Mouse (Mus musculus): ENCODE results near the gene Dnajc15.

GRCm38 (mm10) chr14:77776005-77776531 is 98.9 kb downstream of the Dnajc15 start:
- TF ChIP-seq CTCF (IDR thresholded peaks at IDR 0.05; ENCODE audit: borderline replicate concordance, extremely low read depth, insufficient read depth, insufficient read length) (no peak), POLR2A (IDR thresholded peaks at IDR 0.05; ENCODE audit: borderline replicate concordance, extremely low read depth, insufficient read depth, insufficient read length, poor library complexity, severe bottlenecking) (no peak)
